Mouse (Mus musculus) cerebellum, adult 2 months (tissue): Measurements from ENCODE around the gene Ocel1.

Experiments
- CTCF ChIP-seq: fragments of 200-500 bp; IDR thresholded peaks from 2 replicates; pipeline ENCODE4 v1.5.1; 2011; ENCODE audit warnings: low read depth, mild to moderate bottlenecking, control low read depth, low read length, moderate library complexity, borderline replicate concordance; ENCODE audit not compliant: insufficient read depth
- POLR2A ChIP-seq: fragments of 200-500 bp; IDR thresholded peaks from 2 replicates; pipeline ENCODE4 v1.6.1; 2011; ENCODE audit warnings: low read length, control low read depth, borderline replicate concordance; ENCODE audit not compliant: insufficient read depth

- TF ChIP-seq CTCF (no peak), POLR2A (no peak)
Measured at GRCm38 (mm10) chr8:71383396-71383795, 12.3 kb downstream of the Ocel1 start.
